Mouse (Mus musculus): ENCODE data around the gene Nova1. TPM values are rescaled to one million over a fixed set of nuclear protein-coding genes. Genes with fewer than 3 reads are reported as not detected.

The Nova1 gene
- polyA plus RNA-seq, 1 experiment from 2014 or later, result 2.4 TPM

GRCm38 (mm10) chr12:46780983-46781382, 37.7 kb downstream of the Nova1 start:
- 72% methylated on average over 2 of the region's 2 CpGs for WGBS
- Histone ChIP-seq H3K36me3 (no peaks in the 10 kb centered on the region), H3K9me3 (replicated peaks) (no peaks in the 10 kb centered on the region), H3K27ac (replicated peaks) (no peak overlapping the region), H3K4me1 (no peaks in the 10 kb centered on the region), H3K27me3 (no peaks in the 10 kb centered on the region), H3K4me3 (replicated peaks) (no peak overlapping the region), H3K9ac (no peak overlapping the region), H3K4me2 (replicated peaks) (no peak overlapping the region)
- no peak for ATAC-seq (ENCODE audit: insufficient number of reproducible peaks, low FRiP score, low TSS enrichment, low read depth)

GRCm38 (mm10) chr12:46759450-46759849, 59.3 kb downstream of the Nova1 start:
- no peak overlapping the region for H3K27ac ChIP-seq (replicated peaks)
- H3K9ac ChIP-seq, result no peak overlapping the region
- no peaks in the 10 kb centered on the region for H3K27me3 ChIP-seq
- ATAC-seq (ENCODE audit: insufficient number of reproducible peaks, low FRiP score, low TSS enrichment, low read depth), result no peak
- WGBS, result 66% methylated on average over 7 of the region's 7 CpGs
- H3K36me3 ChIP-seq, result no peaks in the 10 kb centered on the region
- no peaks in the 10 kb centered on the region for H3K4me1 ChIP-seq
- H3K4me3 ChIP-seq (replicated peaks), result no peak overlapping the region
- H3K4me2 ChIP-seq (replicated peaks), result no peak overlapping the region
- H3K9me3 ChIP-seq (replicated peaks), result no peaks in the 10 kb centered on the region

GRCm38 (mm10) chr12:46754325-46754848, 64.3 kb downstream of the Nova1 start:
- Histone ChIP-seq H3K4me2 (replicated peaks) (no peak overlapping the region), H3K27me3 (no peaks in the 10 kb centered on the region), H3K36me3 (no peaks in the 10 kb centered on the region), H3K4me3 (replicated peaks) (no peak overlapping the region), H3K9ac (no peak overlapping the region), H3K4me1 (no peaks in the 10 kb centered on the region), H3K27ac (replicated peaks) (no peak overlapping the region), H3K9me3 (replicated peaks) (no peaks in the 10 kb centered on the region)
- no peak for ATAC-seq (ENCODE audit: insufficient number of reproducible peaks, low FRiP score, low TSS enrichment, low read depth)
- 53% methylated on average over 4 of the region's 4 CpGs for WGBS

GRCm38 (mm10) chr12:46753096-46753495, 65.6 kb downstream of the Nova1 start:
- H3K27me3 ChIP-seq, result no peaks in the 10 kb centered on the region
- 78% methylated on average over 3 of the region's 3 CpGs for WGBS
- no peaks in the 10 kb centered on the region for H3K9me3 ChIP-seq (replicated peaks)
- no peak overlapping the region for H3K4me3 ChIP-seq (replicated peaks)
- no peak overlapping the region for H3K27ac ChIP-seq (replicated peaks)
- H3K4me1 ChIP-seq, result no peaks in the 10 kb centered on the region
- H3K4me2 ChIP-seq (replicated peaks), result no peak overlapping the region
- H3K36me3 ChIP-seq, result no peaks in the 10 kb centered on the region
- ATAC-seq (ENCODE audit: insufficient number of reproducible peaks, low FRiP score, low TSS enrichment, low read depth), result no peak
- no peak overlapping the region for H3K9ac ChIP-seq

DNA sequence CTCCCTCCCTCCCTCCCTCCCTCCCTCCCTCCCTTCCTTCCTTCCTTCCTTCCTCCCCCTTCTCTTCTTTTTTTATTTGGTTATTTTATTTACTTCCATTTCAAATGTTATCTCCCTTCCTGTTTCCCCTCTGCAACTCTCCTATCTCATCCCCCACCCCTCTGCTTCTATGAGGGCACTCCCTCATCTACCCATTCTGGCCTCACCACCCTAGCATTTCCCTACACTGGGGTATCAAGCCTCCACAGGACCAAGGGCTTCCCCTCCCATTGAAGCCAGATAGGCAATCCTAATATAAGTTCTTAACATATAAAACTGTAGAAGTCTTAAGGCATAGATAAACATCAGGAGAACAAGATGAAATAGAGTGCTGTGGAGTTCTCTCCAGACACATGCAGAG, 85.5 kb downstream of the Nova1 start:
- no peaks in the 10 kb centered on the region for H3K36me3 ChIP-seq
- no peak overlapping the region for H3K4me2 ChIP-seq (replicated peaks)
- no peak for ATAC-seq (ENCODE audit: insufficient number of reproducible peaks, low FRiP score, low TSS enrichment, low read depth)
- no peak overlapping the region for H3K4me3 ChIP-seq (replicated peaks)
- H3K27me3 ChIP-seq, result no peaks in the 10 kb centered on the region
- no peaks in the 10 kb centered on the region for H3K9me3 ChIP-seq (replicated peaks)
- no peak overlapping the region for H3K27ac ChIP-seq (replicated peaks)
- no peak overlapping the region for H3K9ac ChIP-seq
- H3K4me1 ChIP-seq, result no peaks in the 10 kb centered on the region

GRCm38 (mm10) chr12:46731943-46732342, 86.8 kb downstream of the Nova1 start:
- H3K36me3 ChIP-seq, result no peaks in the 10 kb centered on the region
- H3K4me2 ChIP-seq (replicated peaks), result no peak overlapping the region
- WGBS, result 63% methylated on average over 1 of the region's 1 CpGs
- no peak overlapping the region for H3K27ac ChIP-seq (replicated peaks)
- no peaks in the 10 kb centered on the region for H3K27me3 ChIP-seq
- H3K9me3 ChIP-seq (replicated peaks), result no peaks in the 10 kb centered on the region
- no peak overlapping the region for H3K9ac ChIP-seq
- no peaks in the 10 kb centered on the region for H3K4me1 ChIP-seq
- no peak for ATAC-seq (ENCODE audit: insufficient number of reproducible peaks, low FRiP score, low TSS enrichment, low read depth)
- no peak overlapping the region for H3K4me3 ChIP-seq (replicated peaks)

GRCm38 (mm10) chr12:46721914-46722313, 96.8 kb downstream of the Nova1 start:
- Histone ChIP-seq H3K4me2 (replicated peaks) (no peak overlapping the region), H3K9me3 (replicated peaks) (no peaks in the 10 kb centered on the region), H3K36me3 (no peaks in the 10 kb centered on the region), H3K4me1 (no peaks in the 10 kb centered on the region), H3K27me3 (no peaks in the 10 kb centered on the region), H3K27ac (replicated peaks) (no peak overlapping the region), H3K9ac (no peak overlapping the region), H3K4me3 (replicated peaks) (no peak overlapping the region)
- no peak for ATAC-seq (ENCODE audit: insufficient number of reproducible peaks, low FRiP score, low TSS enrichment, low read depth)
- WGBS, result 38% methylated on average over 8 of the region's 8 CpGs

- H3K27me3 ChIP-seq, result no peaks in the 10 kb centered on the region
- no peak overlapping the region for H3K27ac ChIP-seq (replicated peaks)
- no peak for ATAC-seq (ENCODE audit: insufficient number of reproducible peaks, low FRiP score, low TSS enrichment, low read depth)
- H3K4me1 ChIP-seq, result no peaks in the 10 kb centered on the region
- H3K4me2 ChIP-seq (replicated peaks), result no peak overlapping the region
- no peak overlapping the region for H3K9ac ChIP-seq
- no peaks in the 10 kb centered on the region for H3K9me3 ChIP-seq (replicated peaks)
- H3K36me3 ChIP-seq, result no peaks in the 10 kb centered on the region
- H3K4me3 ChIP-seq (replicated peaks), result no peak overlapping the region
- WGBS, result 91% methylated on average over 4 of the region's 4 CpGs
Measured at GRCm38 (mm10) chr12:46719076-46719475, 99.7 kb downstream of the Nova1 start.

GRCm38 (mm10) chr12:46710094-46710493, 108.6 kb downstream of the Nova1 start:
- Histone ChIP-seq H3K36me3 (no peaks in the 10 kb centered on the region), H3K9me3 (replicated peaks) (no peaks in the 10 kb centered on the region), H3K4me3 (replicated peaks) (no peak overlapping the region), H3K27ac (replicated peaks) (no peak overlapping the region), H3K4me2 (replicated peaks) (no peak overlapping the region), H3K4me1 (no peaks in the 10 kb centered on the region), H3K9ac (no peak overlapping the region), H3K27me3 (no peaks in the 10 kb centered on the region)
- ATAC-seq (ENCODE audit: insufficient number of reproducible peaks, low FRiP score, low TSS enrichment, low read depth), result no peak
- 74% methylated on average over 2 of the region's 2 CpGs for WGBS

- Histone ChIP-seq H3K4me3 (replicated peaks) (no peak overlapping the region), H3K4me1 (no peaks in the 10 kb centered on the region), H3K27ac (replicated peaks) (no peak overlapping the region), H3K36me3 (no peaks in the 10 kb centered on the region), H3K27me3 (no peaks in the 10 kb centered on the region), H3K9ac (no peak overlapping the region), H3K4me2 (replicated peaks) (no peak overlapping the region), H3K9me3 (replicated peaks) (no peaks in the 10 kb centered on the region)
- ATAC-seq (ENCODE audit: insufficient number of reproducible peaks, low FRiP score, low TSS enrichment, low read depth), result no peak
- 89% methylated on average over 7 of the region's 7 CpGs for WGBS
Measured at GRCm38 (mm10) chr12:46709475-46709874, 109.3 kb downstream of the Nova1 start.

GRCm38 (mm10) chr12:46700202-46700601, 118.5 kb downstream of the Nova1 start:
- WGBS, result 87% methylated on average over 8 of the region's 8 CpGs

GRCm38 (mm10) chr12:46676341-46676740, 142.4 kb downstream of the Nova1 start:
- Histone ChIP-seq H3K4me1 (no peaks in the 10 kb centered on the region), H3K9me3 (replicated peaks) (no peaks in the 10 kb centered on the region), H3K4me3 (replicated peaks) (no peak overlapping the region), H3K36me3 (no peaks in the 10 kb centered on the region), H3K27me3 (no peaks in the 10 kb centered on the region), H3K4me2 (replicated peaks) (no peak overlapping the region), H3K9ac (no peak overlapping the region), H3K27ac (replicated peaks) (no peak overlapping the region)
- WGBS, result 59% methylated on average over 2 of the region's 2 CpGs
- no peak for ATAC-seq (ENCODE audit: insufficient number of reproducible peaks, low FRiP score, low TSS enrichment, low read depth)

More at GRCm38 (mm10) chr12:46700202-46700601, 118.5 kb downstream of the Nova1 start:
- no peaks in the 10 kb centered on the region for H3K27me3 ChIP-seq
- no peaks in the 10 kb centered on the region for H3K36me3 ChIP-seq
- H3K4me1 ChIP-seq, result no peaks in the 10 kb centered on the region
- H3K27ac ChIP-seq (replicated peaks), result no peak overlapping the region
- no peak overlapping the region for H3K4me3 ChIP-seq (replicated peaks)
- no peaks in the 10 kb centered on the region for H3K9me3 ChIP-seq (replicated peaks)
- H3K4me2 ChIP-seq (replicated peaks), result no peak overlapping the region
- no peak for ATAC-seq (ENCODE audit: insufficient number of reproducible peaks, low FRiP score, low TSS enrichment, low read depth)
- no peak overlapping the region for H3K9ac ChIP-seq
